In genomic region chr9:108786494-108786893, GRCm38 (mm10) we compare ENCODE assay signal across 11 mouse cellular contexts. TPM values are rescaled to one million over a fixed set of nuclear protein-coding genes. Genes with fewer than 3 reads are reported as not detected.
DNase-seq lines count a peak whose midpoint lies in the region; ATAC-seq lines count a peak whose summit lies in the region.
"Had no signal": no experiment of that assay in that cellular context is flagged by ENCODE, and none has a peak within 500 bp of the region (broad histone marks: within the 10 kb centered on the region; RNA-seq: fewer than 3 reads in every experiment).

No protein-coding gene starts in this region.

- H3K36me3 ChIP-seq in kidney, embryonic 16.5 days (ENCODE audit: insufficient read depth, low read length) = peaks cover 6% of the 10 kb centered on the region; the same call in 1 of the 2 replicates
- H3K36me3 ChIP-seq in embryonic facial prominence, embryonic 14.5 days (ENCODE audit: control insufficient read depth, insufficient read depth, low read length) = 0 out of 2 replicates have a peak, but pooled peaks cover 12% of the 10 kb centered on the region
- no peaks in the 10 kb centered on the region; the same call in 1 of the 2 replicates for H3K36me3 ChIP-seq in hindbrain, embryonic 12.5 days
- peaks cover 6% of the 10 kb centered on the region; the same call in 1 of the 2 replicates for H3K36me3 ChIP-seq in midbrain, embryonic 14.5 days (ENCODE audit: control insufficient read depth, insufficient read depth, low read length)

- H3K27me3 ChIP-seq in kidney, embryonic 16.5 days (ENCODE audit: insufficient read depth, low read length) = no peaks in the 10 kb centered on the region
- no peaks in the 10 kb centered on the region for H3K27me3 ChIP-seq in embryonic facial prominence, embryonic 14.5 days (replicated peaks; ENCODE audit: control insufficient read depth, insufficient read depth, low read length)
- H3K27me3 ChIP-seq in hindbrain, embryonic 12.5 days = no peaks in the 10 kb centered on the region
- no peaks in the 10 kb centered on the region for H3K27me3 ChIP-seq in midbrain, embryonic 14.5 days (ENCODE audit: control insufficient read depth, insufficient read depth, low read length)

- intact Hi-C loops in left cerebral cortex, postnatal 36 days (cut with DNase I) = no loop called here

- 0 out of 2 replicates have a peak overlapping the region, but pooled peaks have one; percentile 77 for H3K4me2 ChIP-seq in kidney, embryonic 16.5 days (replicated peaks; ENCODE audit: low read depth, low read length)
- peak overlapping the region; percentile 89 for H3K4me2 ChIP-seq in embryonic facial prominence, embryonic 14.5 days (ENCODE audit: low read depth, low read length)
- peak overlapping the region; percentile 77 for H3K4me2 ChIP-seq in hindbrain, embryonic 12.5 days (replicated peaks)
- H3K4me2 ChIP-seq in midbrain, embryonic 14.5 days (ENCODE audit: low read length) = peak overlapping the region; percentile 96

- WGBS in kidney, embryonic 16.5 days = 90% methylated on average over 1 of the region's 1 CpGs
- 87% methylated on average over 1 of the region's 1 CpGs for WGBS in embryonic facial prominence, embryonic 14.5 days
- WGBS in hindbrain, embryonic 12.5 days = 96% methylated on average over 1 of the region's 1 CpGs
- WGBS in midbrain, embryonic 14.5 days = 93% methylated on average over 1 of the region's 1 CpGs

- DNase-seq in kidney, postnatal 25 days = no peak
- DNase-seq in embryonic facial prominence, embryonic 14.5 days (ENCODE audit: low spot score) = no peak
- no peak for DNase-seq in midbrain, embryonic 14.5 days
- DNase-seq in left cerebral cortex, postnatal 36 days (ENCODE audit: low spot score in 2 of 2) = no peak
- DNase-seq in thymus, postnatal 36 days = no peak
- DNase-seq: adrenal gland, postnatal 25 days; kidney, postnatal 14 days; spleen, adult 18-20 months had no signal

- H3K4me3 ChIP-seq in kidney, embryonic 16.5 days (ENCODE audit: low read length) = no peak overlapping the region
- peak overlapping the region; percentile 95; the same call in 1 of the 2 replicates for H3K4me3 ChIP-seq in embryonic facial prominence, embryonic 14.5 days (ENCODE audit: low read depth, low read length)
- H3K4me3 ChIP-seq in hindbrain, embryonic 12.5 days = peak overlapping the region; percentile 87
- peak overlapping the region; percentile 71 for H3K4me3 ChIP-seq in midbrain, embryonic 14.5 days (replicated peaks; ENCODE audit: low read depth, low read length)

- peaks cover 65% of the 10 kb centered on the region for H3K4me1 ChIP-seq in kidney, embryonic 16.5 days (ENCODE audit: insufficient read depth, low read length)
- H3K4me1 ChIP-seq in embryonic facial prominence, embryonic 14.5 days (ENCODE audit: control insufficient read depth, insufficient read depth, low read length) = peaks cover 35% of the 10 kb centered on the region
- H3K4me1 ChIP-seq in hindbrain, embryonic 12.5 days = peaks cover 73% of the 10 kb centered on the region
- H3K4me1 ChIP-seq in midbrain, embryonic 14.5 days (ENCODE audit: control insufficient read depth, insufficient read depth, low read length) = peaks cover 67% of the 10 kb centered on the region

- H3K27ac ChIP-seq in kidney, embryonic 16.5 days (ENCODE audit: low read length) = no peak overlapping the region
- H3K27ac ChIP-seq in embryonic facial prominence, embryonic 14.5 days (replicated peaks; ENCODE audit: low read depth, low read length) = no peak overlapping the region
- H3K27ac ChIP-seq in hindbrain, embryonic 12.5 days = no peak overlapping the region
- no peak overlapping the region for H3K27ac ChIP-seq in midbrain, embryonic 14.5 days (replicated peaks; ENCODE audit: low read depth, low read length)

- H3K9ac ChIP-seq in kidney, embryonic 16.5 days (replicated peaks; ENCODE audit: low read length) = no peak overlapping the region
- no peak overlapping the region for H3K9ac ChIP-seq in embryonic facial prominence, embryonic 14.5 days (ENCODE audit: low read depth, low read length)
- H3K9ac ChIP-seq in hindbrain, embryonic 12.5 days = no peak overlapping the region
- H3K9ac ChIP-seq in midbrain, embryonic 14.5 days (replicated peaks; ENCODE audit: low read length) = peak overlapping the region; percentile 98; the same call in 1 of the 2 replicates

- ATAC-seq in kidney, embryonic 16.5 days (ENCODE audit: low FRiP score, low TSS enrichment) = no peak
- no peak for ATAC-seq in embryonic facial prominence, embryonic 14.5 days (ENCODE audit: low read depth)
- ATAC-seq in hindbrain, embryonic 12.5 days (ENCODE audit: low FRiP score) = no peak
- ATAC-seq in midbrain, embryonic 14.5 days (ENCODE audit: low FRiP score, low TSS enrichment) = no peak

- no peaks in the 10 kb centered on the region for H3K9me3 ChIP-seq in kidney, embryonic 16.5 days (ENCODE audit: low read length)
- H3K9me3 ChIP-seq in embryonic facial prominence, embryonic 14.5 days (ENCODE audit: control insufficient read depth, low read length) = no peaks in the 10 kb centered on the region
- H3K9me3 ChIP-seq in hindbrain, embryonic 12.5 days (replicated peaks) = no peaks in the 10 kb centered on the region
- no peaks in the 10 kb centered on the region for H3K9me3 ChIP-seq in midbrain, embryonic 14.5 days (ENCODE audit: control insufficient read depth, low read length)
- H3K9me3 ChIP-seq: G1E had no signal

RNA-seq across cellular contexts. Expression of gene Ip6k2, which starts 2.9 kb away (rescaled TPM):
- 100 and 109 TPM in 2 replicates for polyA plus RNA-seq in kidney, embryonic 16.5 days (2015; fragmentation: Nextera tagmentation; extraction: Ambion mirVana)
- polyA plus RNA-seq in embryonic facial prominence, embryonic 14.5 days (2014; fragmentation: Nextera tagmentation; extraction: Ambion mirVana) = 74.7 and 103 TPM in 2 replicates
- polyA plus RNA-seq in hindbrain, embryonic 12.5 days (2016; fragmentation: Nextera tagmentation; extraction: Ambion mirVana) = 140 and 154 TPM in 2 replicates
- 256 and 286 TPM in 2 replicates for polyA plus RNA-seq in midbrain, embryonic 14.5 days (2014; fragmentation: Nextera tagmentation; extraction: Ambion mirVana)
- 100 to 1,000 TPM; 155 to 158 TPM for total RNA-seq in left cerebral cortex, postnatal 36 days (2021)

RNA-seq across cellular contexts. Expression of gene Nckipsd, which starts 21.7 kb away (rescaled TPM):
- polyA plus RNA-seq in kidney, embryonic 16.5 days (2015; fragmentation: Nextera tagmentation; extraction: Ambion mirVana) = 17.7 and 23.6 TPM in 2 replicates
- polyA plus RNA-seq in embryonic facial prominence, embryonic 14.5 days (2014; fragmentation: Nextera tagmentation; extraction: Ambion mirVana) = 12.2 and 16.8 TPM in 2 replicates
- 20.2 and 23.3 TPM in 2 replicates for polyA plus RNA-seq in hindbrain, embryonic 12.5 days (2016; fragmentation: Nextera tagmentation; extraction: Ambion mirVana)
- 24.3 and 27.4 TPM in 2 replicates for polyA plus RNA-seq in midbrain, embryonic 14.5 days (2014; fragmentation: Nextera tagmentation; extraction: Ambion mirVana)
- total RNA-seq in left cerebral cortex, postnatal 36 days (2021) = 10 to 100 TPM; 56.0 to 60.6 TPM

RNA-seq across cellular contexts. Expression of gene Celsr3, which starts 39.6 kb away (rescaled TPM):
- polyA plus RNA-seq in kidney, embryonic 16.5 days (2015; fragmentation: Nextera tagmentation; extraction: Ambion mirVana) = 0.12 and 0.26 TPM in 2 replicates
- polyA plus RNA-seq in embryonic facial prominence, embryonic 14.5 days (2014; fragmentation: Nextera tagmentation; extraction: Ambion mirVana) = 0.66 and 0.70 TPM in 2 replicates
- 11.9 TPM in 2 replicates for polyA plus RNA-seq in hindbrain, embryonic 12.5 days (2016; fragmentation: Nextera tagmentation; extraction: Ambion mirVana)
- 19.5 and 20.7 TPM in 2 replicates for polyA plus RNA-seq in midbrain, embryonic 14.5 days (2014; fragmentation: Nextera tagmentation; extraction: Ambion mirVana)
- total RNA-seq in left cerebral cortex, postnatal 36 days (2021) = 10 to 100 TPM; 43.4 to 74.0 TPM
- polyA plus RNA-seq: G1E had no signal
